Mouse (Mus musculus): Measurements from ENCODE around the gene Usf3.

DNA sequence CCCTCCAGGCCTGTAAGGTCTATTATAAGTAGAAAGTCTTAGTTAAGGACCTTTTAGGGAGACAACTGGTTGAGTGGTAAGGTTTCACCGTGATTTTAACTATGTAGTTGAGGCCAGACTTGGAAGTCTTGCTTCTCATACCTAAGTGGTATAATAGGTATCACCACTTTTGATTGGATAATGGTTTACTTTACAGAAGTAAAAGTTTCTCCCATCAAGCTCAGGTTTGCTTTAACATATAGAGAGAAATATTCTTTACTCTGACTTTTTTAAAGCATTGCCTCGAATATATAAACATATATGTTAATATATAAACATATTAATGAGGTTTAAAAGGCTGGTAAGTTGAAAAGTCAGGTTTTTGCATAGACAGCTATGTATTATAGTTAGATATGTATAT lies 9.2 kb upstream of the Usf3 start:
- TF ChIP-seq POLR2A (IDR thresholded peaks at IDR 0.05; ENCODE audit: insufficient read depth, low read depth, low read length) (no peak), CTCF (IDR thresholded peaks at IDR 0.05) (no peak)

All from heart, adult 2 months (tissue).